Mouse (Mus musculus): ENCODE measurements around the gene Slc45a1. TPM values are rescaled to one million over a fixed set of nuclear protein-coding genes. Genes with fewer than 3 reads are reported as not detected.
"Not testable (repeated sequence)": the region's sequence is repeated elsewhere in the genome, so short reads cannot be mapped to it uniquely, and the experiment has no call there.

Gene Slc45a1
- total RNA-seq, 2 experiments from 2014 or later, result 52.1 to 54.9 TPM

DNA sequence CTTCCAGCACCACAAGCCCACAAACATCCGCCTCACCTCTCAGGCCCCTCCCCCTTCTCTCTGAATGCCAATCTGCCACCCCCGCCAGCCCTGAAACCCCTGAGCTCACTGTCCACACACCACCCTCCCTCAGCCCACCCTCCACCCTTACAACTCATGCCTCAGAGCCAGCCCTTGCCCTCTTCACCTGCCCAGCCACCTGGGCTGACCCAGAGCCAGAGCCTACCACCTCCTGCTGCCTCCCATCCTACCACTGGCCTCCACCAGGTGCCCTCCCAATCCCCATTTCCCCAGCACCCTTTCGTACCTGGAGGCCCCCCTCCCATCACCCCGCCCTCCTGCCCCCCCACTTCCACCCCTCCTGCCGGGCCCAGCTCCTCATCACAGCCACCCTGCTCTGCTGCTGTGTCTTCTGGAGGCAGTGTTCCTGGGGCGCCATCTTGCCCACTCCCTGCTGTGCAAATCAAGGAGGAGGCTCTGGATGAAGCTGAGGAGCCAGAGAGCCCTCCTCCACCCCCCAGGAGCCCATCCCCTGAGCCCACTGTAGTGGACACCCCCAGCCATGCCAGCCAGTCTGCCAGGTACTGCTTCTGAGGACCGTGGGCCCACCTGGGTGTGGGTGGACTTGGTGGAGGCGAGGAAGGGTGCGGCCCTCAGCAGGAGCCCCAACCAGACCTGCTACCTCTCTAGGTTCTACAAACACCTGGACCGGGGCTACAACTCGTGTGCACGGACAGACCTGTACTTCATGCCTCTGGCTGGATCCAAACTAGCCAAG is 36.5 kb downstream of the Slc45a1 start:
- intact Hi-C loops (cut with DNase I), result no loop called here
- DNase-seq (ENCODE audit: extremely low spot score in 1 of 2, low spot score in 2 of 2), result no peak

- DNase-seq (ENCODE audit: extremely low spot score in 1 of 2, low spot score in 2 of 2), result no peak
- intact Hi-C loops (cut with DNase I), result loop anchor here (5.0 kb wide), 1 partner anchor 36 kb away; no protein-coding TSS in a partner anchor
Measured at GRCm38 (mm10) chr4:150613715-150614114, 38.3 kb downstream of the Slc45a1 start.

DNA sequence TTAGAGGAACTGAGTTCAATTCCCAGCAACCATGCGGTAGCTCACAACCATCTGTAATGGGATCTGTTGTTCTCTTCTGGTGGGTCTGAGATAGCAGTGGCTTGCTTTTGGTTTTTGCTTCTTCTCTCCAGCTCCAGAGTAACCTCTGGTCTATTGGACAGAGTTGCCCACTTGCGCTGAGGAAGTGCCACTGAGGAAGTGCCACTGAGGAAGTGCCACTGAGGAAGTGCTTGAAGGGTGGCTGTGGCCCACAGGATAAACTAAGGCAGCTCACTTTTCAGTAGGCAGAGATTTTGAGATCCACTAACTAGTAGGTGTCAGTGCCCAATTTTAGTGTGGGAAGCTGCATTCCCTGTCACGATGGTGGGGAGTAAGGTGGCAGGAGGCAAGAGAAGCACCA is 43.3 kb downstream of the Slc45a1 start:
- DNase-seq (ENCODE audit: extremely low spot score in 1 of 2, low spot score in 2 of 2), result no peak
- intact Hi-C loops (cut with DNase I), result no loop called here

DNA sequence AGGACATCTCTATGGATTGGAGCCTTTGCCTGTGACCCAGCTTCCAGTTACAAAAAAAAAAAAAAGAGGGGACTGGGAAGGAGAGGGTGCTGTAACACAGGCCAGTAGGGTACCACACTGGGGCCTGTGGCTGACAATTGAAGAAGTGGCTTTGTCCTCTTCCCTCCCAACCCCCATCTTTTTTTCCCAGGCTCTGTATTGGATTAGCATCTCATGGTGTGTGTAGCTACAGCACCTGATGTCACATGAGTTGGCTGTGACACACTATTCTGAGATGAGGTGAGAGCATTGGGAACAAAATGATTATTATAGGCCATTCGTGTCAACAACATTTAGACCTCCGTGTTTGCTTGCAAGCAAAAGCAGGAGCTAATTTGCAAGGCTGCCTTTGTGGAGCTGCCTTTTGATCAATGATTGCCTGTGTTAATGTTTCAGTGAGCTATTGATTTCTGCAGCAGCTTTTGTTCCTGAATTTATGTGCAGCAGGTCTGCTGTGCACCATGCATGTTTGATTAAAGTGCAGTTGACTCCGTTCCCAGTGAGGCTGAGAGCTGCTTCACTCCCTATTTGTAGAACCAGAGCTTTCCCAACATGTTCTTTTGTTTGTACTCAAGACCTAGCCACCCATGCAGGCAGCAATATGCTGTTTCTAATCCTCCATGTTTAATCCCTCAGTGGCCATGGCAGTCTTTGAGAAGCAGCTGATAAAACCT is 45.4 kb downstream of the Slc45a1 start:
- intact Hi-C loops (cut with DNase I), result no loop called here
- no peak for DNase-seq (ENCODE audit: extremely low spot score in 1 of 2, low spot score in 2 of 2)

GRCm38 (mm10) chr4:150605804-150606203 is 46.2 kb downstream of the Slc45a1 start:
- DNase-seq (ENCODE audit: extremely low spot score in 1 of 2, low spot score in 2 of 2), result no peak
- intact Hi-C loops (cut with DNase I), result no loop called here

DNA sequence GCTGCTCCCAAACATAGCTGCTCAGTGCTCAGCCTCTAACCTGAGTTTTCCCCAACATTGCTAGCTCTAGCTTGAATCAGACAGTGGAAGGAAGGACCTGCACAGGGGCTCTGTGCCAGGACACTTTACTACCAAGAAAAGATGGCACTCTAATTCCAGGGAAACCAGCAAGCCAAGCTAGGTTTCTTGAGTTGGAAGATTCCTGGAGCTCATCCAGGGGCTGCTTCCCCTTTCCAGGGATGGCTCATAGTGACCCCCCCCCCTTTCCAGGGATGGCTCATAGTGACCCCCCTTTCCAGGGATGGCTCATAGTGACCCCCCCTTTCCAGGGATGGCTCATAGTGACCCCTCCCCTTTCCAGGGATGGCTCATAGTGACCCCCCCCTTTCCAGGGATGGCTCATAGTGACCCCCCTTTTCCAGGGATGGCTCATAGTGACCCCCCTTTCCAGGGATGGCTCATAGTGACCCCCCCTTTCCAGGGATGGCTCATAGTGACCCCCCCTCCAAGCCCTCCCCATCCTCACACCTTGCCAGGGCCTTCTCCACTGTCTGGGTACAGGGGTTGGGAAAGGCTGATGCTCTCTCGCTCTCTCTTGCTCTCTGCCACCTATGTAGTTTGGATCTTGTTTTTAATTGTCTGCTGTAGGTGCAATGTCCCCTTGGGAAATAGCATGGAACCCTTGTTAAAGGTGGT is 48.5 kb downstream of the Slc45a1 start:
- DNase-seq (ENCODE audit: extremely low spot score in 1 of 2, low spot score in 2 of 2), result no peak
- intact Hi-C loops (cut with DNase I), result no loop called here

- intact Hi-C loops (cut with DNase I), result no loop called here
- DNase-seq (ENCODE audit: extremely low spot score in 1 of 2, low spot score in 2 of 2), result no peak
Measured at GRCm38 (mm10) chr4:150601489-150601888, 50.5 kb downstream of the Slc45a1 start.

DNA sequence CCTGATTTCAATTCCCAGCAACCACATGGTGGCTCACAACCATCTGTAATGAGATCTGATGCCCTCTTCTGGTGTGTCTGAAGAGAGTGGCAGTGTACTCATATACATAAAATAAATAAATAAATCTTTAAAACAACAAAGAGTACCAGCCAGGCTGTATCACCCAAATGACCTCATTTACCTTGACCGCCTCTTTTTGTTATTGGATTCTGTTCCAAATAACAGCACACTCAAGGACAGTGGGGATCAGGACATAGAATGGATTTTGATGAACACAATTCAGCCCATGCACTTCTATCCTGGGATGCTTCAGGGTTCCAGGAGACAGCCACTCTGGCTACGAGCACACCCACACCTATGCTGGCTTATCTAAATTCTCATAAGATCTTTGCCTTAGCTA is 51.5 kb downstream of the Slc45a1 start:
- not testable (repeated sequence) for DNase-seq (ENCODE audit: extremely low spot score in 1 of 2, low spot score in 2 of 2)

GRCm38 (mm10) chr4:150599119-150599992 is 52.6 kb downstream of the Slc45a1 start:
- intact Hi-C loops (cut with DNase I), result no loop called here
- no peak for DNase-seq (ENCODE audit: extremely low spot score in 1 of 2, low spot score in 2 of 2)

More for the DNA sequence above, 51.5 kb downstream of the Slc45a1 start:
- intact Hi-C loops (cut with DNase I), result not testable (repeated sequence)

GRCm38 (mm10) chr4:150598686-150599085 is 53.3 kb downstream of the Slc45a1 start:
- intact Hi-C loops (cut with DNase I), result no loop called here
- peak in 1 of 2 experiments; percentile 56 for DNase-seq (ENCODE audit: extremely low spot score in 1 of 2, low spot score in 2 of 2)

DNA sequence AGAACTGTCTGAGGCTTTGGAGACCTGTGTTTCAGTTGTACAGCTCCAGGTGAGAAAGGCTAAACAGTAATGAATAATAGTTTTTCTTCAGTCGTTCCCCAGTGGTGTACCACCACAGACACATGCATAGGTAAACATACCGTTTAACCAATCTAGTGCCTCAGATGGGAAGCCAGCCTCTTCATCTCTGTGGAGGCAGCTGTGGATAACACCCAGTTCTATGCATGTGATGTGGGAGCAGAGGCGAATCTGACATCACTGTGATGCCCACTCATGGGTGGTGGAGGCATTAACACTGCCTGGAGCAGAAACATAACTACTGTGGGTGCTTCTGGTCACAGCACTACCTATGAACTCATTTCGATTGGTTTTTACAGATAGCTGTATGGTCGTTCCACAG is 56.0 kb downstream of the Slc45a1 start:
- no peak for DNase-seq (ENCODE audit: extremely low spot score in 1 of 2, low spot score in 2 of 2)
- intact Hi-C loops (cut with DNase I), result no loop called here

- intact Hi-C loops (cut with DNase I), result no loop called here
Measured at GRCm38 (mm10) chr4:150595071-150595470, 56.9 kb downstream of the Slc45a1 start.

GRCm38 (mm10) chr4:150594298-150594829 is 57.6 kb downstream of the Slc45a1 start:
- intact Hi-C loops (cut with DNase I), result no loop called here
- DNase-seq (ENCODE audit: extremely low spot score in 1 of 2, low spot score in 2 of 2), result no peak

More at GRCm38 (mm10) chr4:150595071-150595470, 56.9 kb downstream of the Slc45a1 start:
- no peak for DNase-seq (ENCODE audit: extremely low spot score in 1 of 2, low spot score in 2 of 2)

GRCm38 (mm10) chr4:150593473-150594217 is 58.3 kb downstream of the Slc45a1 start:
- intact Hi-C loops (cut with DNase I), result no loop called here
- DNase-seq (ENCODE audit: extremely low spot score in 1 of 2, low spot score in 2 of 2), result no peak

DNA sequence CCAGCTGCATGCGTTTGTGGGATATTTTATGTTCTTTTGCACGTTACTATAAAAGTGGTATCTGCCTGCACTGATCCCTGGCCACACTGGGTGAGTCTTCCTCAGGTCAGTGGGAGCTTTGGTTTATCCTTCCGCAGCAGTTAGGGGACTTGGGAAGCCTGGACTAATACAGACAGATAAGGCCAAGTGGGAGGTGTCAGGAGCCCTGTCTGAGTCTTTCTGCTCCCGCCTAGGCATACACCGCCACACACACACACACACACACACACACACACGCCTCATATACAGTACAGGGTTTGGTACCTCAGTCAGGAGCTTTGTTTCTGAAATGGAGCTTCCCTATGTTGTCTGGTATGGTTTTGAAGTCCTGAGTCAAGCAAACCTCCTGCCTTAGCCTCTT is 59.9 kb downstream of the Slc45a1 start:
- intact Hi-C loops (cut with DNase I), result no loop called here
- DNase-seq (ENCODE audit: extremely low spot score in 1 of 2, low spot score in 2 of 2), result no peak

DNA sequence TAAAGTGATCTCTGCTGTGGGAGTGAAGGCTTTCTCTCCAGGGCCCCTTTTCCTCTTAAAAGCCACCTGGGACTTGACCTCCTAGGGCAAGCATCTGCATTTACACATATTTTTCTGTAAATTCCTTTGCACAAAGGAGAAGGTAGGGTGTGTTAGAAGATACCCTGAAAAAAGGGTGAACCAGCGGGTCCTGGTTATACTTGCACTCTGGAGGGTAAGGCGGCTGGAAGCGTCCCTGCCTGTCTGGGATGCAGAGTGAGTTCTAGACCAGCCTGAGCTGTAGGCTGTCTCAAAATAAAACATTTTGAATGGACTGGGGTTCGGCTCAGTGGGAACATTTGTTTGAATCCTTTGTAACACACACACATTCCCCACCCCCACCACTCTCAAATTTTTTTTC is 60.4 kb downstream of the Slc45a1 start:
- intact Hi-C loops (cut with DNase I), result no loop called here

GRCm38 (mm10) chr4:150590621-150591282 is 61.2 kb downstream of the Slc45a1 start:
- no peak for DNase-seq (ENCODE audit: extremely low spot score in 1 of 2, low spot score in 2 of 2)
- intact Hi-C loops (cut with DNase I), result no loop called here

More for the DNA sequence above, 60.4 kb downstream of the Slc45a1 start:
- no peak for DNase-seq (ENCODE audit: extremely low spot score in 1 of 2, low spot score in 2 of 2)
